Mouse (Mus musculus) testis, adult 2 months (tissue): Measurements from ENCODE around the gene Klf1. TPM values are rescaled to one million over a fixed set of nuclear protein-coding genes. Genes with fewer than 3 reads are reported as not detected.

Experiments
- H3K27ac ChIP-seq: fragments of 200-500 bp; 2 replicates; pipeline ENCODE4 v1.5.1; 2012; ENCODE audit warnings: low read depth, low read length; ENCODE audit not compliant: control insufficient read depth, insufficient read depth
- H3K27me3 ChIP-seq: fragments of 200-500 bp; 2 replicates; pipeline ENCODE4 v1.6.1; 2012; ENCODE audit warnings: mild to moderate bottlenecking, low read length, moderate library complexity; ENCODE audit not compliant: control insufficient read depth, insufficient read depth
- H3K36me3 ChIP-seq: fragments of 200-500 bp; 2 replicates; pipeline ENCODE4 v1.6.1; 2012; ENCODE audit warnings: mild to moderate bottlenecking, low read length; ENCODE audit not compliant: control insufficient read depth, insufficient read depth
- H3K4me1 ChIP-seq: fragments of 200-500 bp; 2 replicates; pipeline ENCODE4 v1.6.1; 2012; ENCODE audit warnings: low read length; ENCODE audit not compliant: control insufficient read depth, insufficient read depth
- H3K4me3 ChIP-seq: fragments of 200-500 bp; 2 replicates; pipeline ENCODE4 v1.5.1; 2012; ENCODE audit warnings: low read depth, mild to moderate bottlenecking, low read length, moderate library complexity, mixed read lengths; ENCODE audit not compliant: control insufficient read depth
- CTCF ChIP-seq: fragments of 200-500 bp; IDR thresholded peaks from 2 replicates; pipeline ENCODE4 v1.5.1; 2012; ENCODE audit warnings: low read depth, mild to moderate bottlenecking, inconsistent platforms, low read length, moderate library complexity; ENCODE audit not compliant: control insufficient read depth, insufficient read depth, insufficient replicate concordance
- POLR2A ChIP-seq: fragments of 200-500 bp; IDR thresholded peaks from 2 replicates; pipeline ENCODE4 v1.6.1; 2012; ENCODE audit warnings: low read depth, mild to moderate bottlenecking, inconsistent platforms, low read length, moderate library complexity; ENCODE audit not compliant: control insufficient read depth
- polyA plus RNA-seq: library from polyadenylated mRNA; depleted of rRNA; stranded (reverse); fragments of >200 nt; gene quantifications from 2 replicates; pipeline ENCODE4 v1.2.3, GENCODE M21; 2012

Klf1 gene
- polyA plus RNA-seq, 1 experiment, result 0.36 TPM

DNA sequence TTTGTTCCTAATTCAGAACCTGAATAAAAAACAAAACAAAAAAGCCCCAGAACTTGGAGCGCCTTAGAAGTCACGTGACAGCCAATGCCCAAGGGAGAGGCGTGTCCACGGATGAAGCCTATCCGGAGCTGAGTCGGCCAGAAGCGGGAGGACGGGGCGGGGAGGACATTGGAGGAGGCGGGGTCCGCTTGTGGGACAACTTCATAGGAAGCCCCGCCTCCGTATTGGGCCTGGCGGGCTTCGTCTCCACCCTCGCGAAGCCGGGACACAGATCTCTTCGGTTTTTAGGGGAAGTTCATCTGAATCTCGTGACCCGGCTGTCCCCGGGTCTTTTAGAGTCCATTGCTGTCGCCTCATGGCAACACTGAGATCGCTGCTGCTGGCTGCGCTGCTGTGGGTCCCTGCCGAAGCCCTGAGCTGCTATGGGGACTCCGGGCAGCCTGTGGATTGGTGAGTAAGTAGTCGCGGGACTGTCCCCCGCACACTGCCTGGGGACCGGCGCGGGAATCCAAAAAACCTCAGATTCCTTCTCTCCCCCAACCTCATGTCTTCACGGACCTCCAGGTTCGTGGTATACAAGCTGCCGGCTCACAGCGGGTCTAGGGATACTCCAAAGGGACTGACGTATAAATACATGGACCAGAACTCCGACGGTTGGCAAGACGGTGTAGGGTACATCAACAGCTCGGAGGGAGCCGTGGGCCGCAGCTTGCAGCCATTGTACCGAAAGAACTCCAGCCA lies 6.9 kb downstream of the Klf1 start, which contains the start of gene Dnase2a:
TSS of gene Dnase2a (plus strand) at position 140 of the 741 bp plus-strand sequence.
- H3K27me3 ChIP-seq, result no peaks in the 10 kb centered on the region; the same call in 1 of the 2 replicates
- no peaks in the 10 kb centered on the region for H3K36me3 ChIP-seq
- peak within 1 kb of the TSS; percentile 57 for H3K4me3 ChIP-seq
- H3K27ac ChIP-seq, result no peak within 1 kb of the TSS
- no peak for TF ChIP-seq POLR2A
- TF ChIP-seq CTCF, result no peak
- H3K4me1 ChIP-seq, result peaks cover 34% of the 10 kb centered on the region

DNA sequence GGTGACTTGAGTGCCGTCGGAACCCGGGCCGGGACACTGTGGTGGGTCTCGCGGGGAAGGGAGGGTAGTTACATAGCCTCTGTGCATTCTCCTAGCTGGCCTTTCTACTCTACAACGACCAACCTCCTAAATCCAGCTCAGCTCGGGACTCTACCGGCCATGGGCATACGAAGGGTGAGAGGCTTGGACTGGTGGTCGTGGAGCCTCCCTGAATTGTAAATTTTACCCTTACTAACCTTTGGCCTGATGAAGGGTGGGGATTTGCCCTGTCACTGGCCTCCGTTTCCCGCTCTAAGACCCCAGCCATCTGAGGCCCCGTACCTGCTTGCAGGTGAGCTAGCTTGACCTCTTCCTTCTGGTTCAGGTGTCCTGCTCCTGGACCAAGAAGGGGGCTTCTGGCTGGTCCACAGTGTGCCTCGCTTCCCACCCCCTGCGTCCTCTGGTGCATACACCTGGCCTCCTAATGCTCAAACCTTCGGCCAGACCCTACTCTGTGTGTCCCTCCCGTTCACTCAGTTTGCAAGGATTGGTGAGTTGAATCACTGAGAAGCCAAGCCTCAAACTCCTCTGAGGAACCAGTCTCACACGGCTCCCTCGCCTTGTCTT lies 7.5 kb downstream of the Klf1 start:
- no peaks in the 10 kb centered on the region; the same call in 1 of the 2 replicates for H3K27me3 ChIP-seq

GRCm38 (mm10) chr8:84909949-84910348 lies 8.2 kb downstream of the Klf1 start:
- no peak overlapping the region for H3K27ac ChIP-seq
- TF ChIP-seq POLR2A (no peak), CTCF (no peak)
- peaks cover 24% of the 10 kb centered on the region for H3K4me1 ChIP-seq
- no peaks in the 10 kb centered on the region for H3K36me3 ChIP-seq
- no peak overlapping the region for H3K4me3 ChIP-seq
- no peaks in the 10 kb centered on the region; the same call in 1 of the 2 replicates for H3K27me3 ChIP-seq

More for the DNA sequence above, 7.5 kb downstream of the Klf1 start:
- H3K4me3 ChIP-seq, result peak overlapping the region; percentile 57
- no peaks in the 10 kb centered on the region for H3K36me3 ChIP-seq
- peaks cover 30% of the 10 kb centered on the region for H3K4me1 ChIP-seq
- TF ChIP-seq CTCF (no peak), POLR2A (no peak)
- H3K27ac ChIP-seq, result no peak overlapping the region

DNA sequence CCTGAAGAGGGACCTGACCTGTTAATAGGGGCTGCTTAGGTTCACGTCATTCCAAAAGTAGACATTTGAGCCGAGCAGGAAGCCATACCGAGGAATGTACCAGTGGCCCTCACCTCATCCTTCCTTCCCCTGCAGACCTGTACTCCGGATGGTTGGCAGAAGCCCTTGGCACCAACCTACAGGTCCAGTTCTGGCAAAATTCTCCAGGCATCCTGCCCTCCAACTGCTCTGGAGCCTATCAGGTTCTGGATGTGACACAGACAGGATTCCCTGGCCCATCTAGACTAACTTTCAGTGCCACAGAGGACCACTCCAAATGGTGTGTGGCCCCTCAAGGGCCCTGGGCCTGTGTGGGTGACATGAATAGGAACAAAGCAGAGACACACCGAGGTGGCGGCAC lies 8.8 kb downstream of the Klf1 start:
- TF ChIP-seq CTCF (no peak), POLR2A (no peak)
- H3K27ac ChIP-seq, result no peak overlapping the region
- H3K4me3 ChIP-seq, result no peak overlapping the region
- H3K4me1 ChIP-seq, result peaks cover 23% of the 10 kb centered on the region
- H3K27me3 ChIP-seq, result no peaks in the 10 kb centered on the region; the same call in 1 of the 2 replicates
- H3K36me3 ChIP-seq, result no peaks in the 10 kb centered on the region

DNA sequence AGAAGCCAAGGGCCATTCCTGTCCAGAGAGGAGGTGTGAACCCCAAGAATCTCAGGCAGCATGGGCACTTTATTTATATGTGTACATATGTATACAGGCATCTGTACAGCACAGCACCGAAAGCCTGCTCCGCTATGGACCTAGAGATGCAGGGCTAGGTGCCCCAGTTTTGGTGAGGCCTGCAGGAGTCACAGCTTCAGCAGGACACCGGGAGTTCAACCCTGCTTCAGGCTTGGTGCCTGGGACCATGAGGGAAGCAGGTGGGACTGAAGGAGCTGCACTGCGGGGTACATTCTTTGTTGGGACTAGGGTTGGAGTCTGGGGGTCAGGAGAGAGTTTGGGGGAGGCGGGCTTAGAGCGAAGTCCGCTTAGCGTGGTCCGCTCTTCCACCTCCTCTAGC lies 10.1 kb downstream of the Klf1 start:
- H3K27me3 ChIP-seq, result no peaks in the 10 kb centered on the region; the same call in 1 of the 2 replicates
- H3K4me1 ChIP-seq, result peaks cover 23% of the 10 kb centered on the region
- no peak for TF ChIP-seq CTCF
- no peak for TF ChIP-seq POLR2A
- no peak overlapping the region for H3K4me3 ChIP-seq
- no peak overlapping the region for H3K27ac ChIP-seq
- H3K36me3 ChIP-seq, result no peaks in the 10 kb centered on the region

DNA sequence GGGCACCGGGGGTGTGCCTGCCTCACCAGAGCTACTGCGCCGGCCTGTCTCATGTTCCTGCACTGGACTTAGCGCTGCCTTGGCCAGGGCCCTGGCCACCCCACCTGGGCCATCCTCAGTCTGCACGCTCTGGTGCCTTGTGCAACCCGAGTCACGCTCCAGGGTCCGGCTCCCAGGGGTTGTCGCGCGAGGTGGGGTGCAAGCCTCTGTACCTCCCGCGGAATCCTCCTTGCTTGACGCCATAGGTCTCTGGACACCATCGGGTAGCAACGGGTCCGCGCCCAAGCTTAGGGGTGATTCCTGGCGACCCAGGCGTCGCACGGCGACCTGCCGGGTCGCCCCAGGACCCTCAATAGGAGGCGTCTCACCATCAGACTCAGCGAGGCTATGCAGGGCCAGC lies 10.7 kb downstream of the Klf1 start:
- no peak overlapping the region for H3K4me3 ChIP-seq
- H3K27me3 ChIP-seq, result no peaks in the 10 kb centered on the region; the same call in 1 of the 2 replicates
- H3K4me1 ChIP-seq, result peaks cover 23% of the 10 kb centered on the region
- H3K27ac ChIP-seq, result no peak overlapping the region
- no peaks in the 10 kb centered on the region for H3K36me3 ChIP-seq
- TF ChIP-seq CTCF (no peak), POLR2A (no peak)

DNA sequence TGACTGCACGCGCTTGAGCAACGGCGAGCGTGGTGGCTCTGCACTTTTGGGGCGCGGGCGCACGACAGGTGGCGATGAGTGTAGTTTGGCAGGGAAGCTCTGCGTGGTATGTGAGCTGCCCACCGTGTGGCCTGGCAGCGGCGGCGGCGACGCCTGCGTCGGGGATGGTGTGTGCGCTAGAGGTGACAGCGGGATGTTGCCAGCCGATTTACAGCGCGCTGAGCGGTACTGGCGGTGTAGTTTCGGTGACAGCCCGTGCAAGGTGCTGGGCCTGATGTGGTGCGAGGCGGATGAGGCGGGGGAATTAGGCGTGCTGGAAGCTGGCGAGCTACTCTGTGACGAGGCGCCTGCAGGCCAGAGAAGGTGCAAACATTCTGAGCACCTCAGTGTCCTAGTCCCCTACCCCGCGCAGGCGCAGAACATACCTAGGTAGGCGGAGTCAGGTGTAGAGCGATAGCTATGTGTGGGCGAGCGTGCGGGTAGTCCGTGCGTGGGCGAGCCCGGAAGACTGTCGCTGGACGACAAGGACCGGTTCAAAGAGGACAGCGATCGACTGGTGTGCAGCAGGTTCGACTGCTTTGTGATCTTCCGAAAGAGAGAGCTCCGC lies 11.3 kb downstream of the Klf1 start:
- H3K4me1 ChIP-seq, result peaks cover 23% of the 10 kb centered on the region
- TF ChIP-seq CTCF, result no peak
- TF ChIP-seq POLR2A, result no peak
- no peak overlapping the region for H3K27ac ChIP-seq
- no peaks in the 10 kb centered on the region for H3K36me3 ChIP-seq
- no peaks in the 10 kb centered on the region; the same call in 1 of the 2 replicates for H3K27me3 ChIP-seq
- H3K4me3 ChIP-seq, result peak overlapping the region; percentile 77
